ENCODE assay signal across 9 mouse cellular contexts in genomic region chr10:37077741-37078140, GRCm38 (mm10).
DNase-seq lines count a peak whose midpoint lies in the region; ATAC-seq and TF ChIP-seq lines count a peak whose summit lies in the region.
"Had no signal": no experiment of that assay in that cellular context is flagged by ENCODE, and none has a peak within 500 bp of the region (broad histone marks: within the 10 kb centered on the region; RNA-seq: fewer than 3 reads in every experiment).

No protein-coding gene starts in this region.

- intact Hi-C loops in gastrocnemius, adult 2 months (cut with DNase I) = no loop called here

- ATAC-seq in liver, postnatal 0 days = no peak
- no peak for ATAC-seq in liver, embryonic 11.5 days (replicated peaks; ENCODE audit: low FRiP score)
- peak; percentile 44 for ATAC-seq in hindbrain, embryonic 12.5 days (ENCODE audit: low FRiP score)
- ATAC-seq in midbrain, embryonic 15.5 days (replicated peaks) = 0 out of 2 replicates have a peak, but pooled peaks have one; percentile 41

- H3K9ac ChIP-seq in liver, postnatal 0 days (replicated peaks) = no peak overlapping the region
- H3K9ac ChIP-seq in liver, embryonic 11.5 days (ENCODE audit: low read depth, low read length) = no peak overlapping the region
- no peak overlapping the region for H3K9ac ChIP-seq in hindbrain, embryonic 12.5 days
- no peak overlapping the region for H3K9ac ChIP-seq in midbrain, embryonic 15.5 days

- 89% methylated on average over 2 of the region's 2 CpGs for WGBS in liver, postnatal 0 days (ENCODE audit: insufficient replicate concordance)
- 66% methylated on average over 2 of the region's 2 CpGs for WGBS in liver, embryonic 11.5 days
- 86% methylated on average over 2 of the region's 2 CpGs for WGBS in hindbrain, embryonic 12.5 days
- 81% methylated on average over 2 of the region's 2 CpGs for WGBS in midbrain, embryonic 15.5 days

- H3K36me3 ChIP-seq in liver, postnatal 0 days (replicated peaks; ENCODE audit: insufficient read depth, low read length) = no peaks in the 10 kb centered on the region
- no peaks in the 10 kb centered on the region for H3K36me3 ChIP-seq in liver, embryonic 11.5 days (ENCODE audit: control insufficient read depth, insufficient read depth, low read length)
- no peaks in the 10 kb centered on the region for H3K36me3 ChIP-seq in hindbrain, embryonic 12.5 days
- no peaks in the 10 kb centered on the region for H3K36me3 ChIP-seq in midbrain, embryonic 15.5 days (replicated peaks)

- H3K9me3 ChIP-seq in liver, postnatal 0 days (ENCODE audit: low read length) = no peaks in the 10 kb centered on the region
- no peaks in the 10 kb centered on the region for H3K9me3 ChIP-seq in liver, embryonic 11.5 days (ENCODE audit: control insufficient read depth, low read length)
- no peaks in the 10 kb centered on the region for H3K9me3 ChIP-seq in hindbrain, embryonic 12.5 days (replicated peaks)
- no peaks in the 10 kb centered on the region for H3K9me3 ChIP-seq in midbrain, embryonic 15.5 days

- no peak for DNase-seq in gastrocnemius, adult 2 months
- DNase-seq in gastrocnemius, adult 8-10 months (ENCODE audit: low spot score in 2 of 2) = no peak
- DNase-seq in liver, postnatal 0 days = no peak
- no peak for DNase-seq in liver, embryonic 11.5 days (ENCODE audit: low spot score)
- no peak for DNase-seq in urinary bladder, adult 2 months (ENCODE audit: low spot score)
- DNase-seq in ovary, postnatal 10 days (ENCODE audit: low spot score) = no peak

- H3K27me3 ChIP-seq in liver, postnatal 0 days (ENCODE audit: insufficient read depth, low read length) = no peaks in the 10 kb centered on the region
- H3K27me3 ChIP-seq in liver, embryonic 11.5 days (replicated peaks; ENCODE audit: control insufficient read depth, insufficient read depth, low read length) = no peaks in the 10 kb centered on the region
- H3K27me3 ChIP-seq in hindbrain, embryonic 12.5 days = no peaks in the 10 kb centered on the region
- H3K27me3 ChIP-seq in midbrain, embryonic 15.5 days (replicated peaks) = no peaks in the 10 kb centered on the region
- H3K27me3 ChIP-seq: Patski had no signal

- peak overlapping the region; percentile 83 for H3K27ac ChIP-seq in gastrocnemius, adult 2 months
- peak overlapping the region; percentile 22; the same call in 1 of the 2 replicates for H3K27ac ChIP-seq in liver, postnatal 0 days (ENCODE audit: low read depth)
- no peak overlapping the region for H3K27ac ChIP-seq in liver, embryonic 11.5 days (ENCODE audit: low read depth, low read length)
- peak overlapping the region; percentile 67 for H3K27ac ChIP-seq in hindbrain, embryonic 12.5 days
- no peak overlapping the region for H3K27ac ChIP-seq in midbrain, embryonic 15.5 days

- no peak for TF ChIP-seq EP300 in liver, postnatal 0 days (IDR thresholded peaks at IDR 0.05; ENCODE audit: low read depth)

- TF ChIP-seq CTCF in gastrocnemius, adult 2 months (IDR thresholded peaks at IDR 0.05) = no peak
- no peak for TF ChIP-seq CTCF in liver, postnatal 0 days (IDR thresholded peaks at IDR 0.05; ENCODE audit: low read depth)

- no peak overlapping the region for H3K4me2 ChIP-seq in liver, postnatal 0 days (ENCODE audit: low read depth, low read length)
- H3K4me2 ChIP-seq in liver, embryonic 11.5 days = no peak overlapping the region
- H3K4me2 ChIP-seq in hindbrain, embryonic 12.5 days (replicated peaks) = no peak overlapping the region
- H3K4me2 ChIP-seq in midbrain, embryonic 15.5 days = no peak overlapping the region

- H3K4me1 ChIP-seq in liver, postnatal 0 days (ENCODE audit: insufficient read depth) = no peaks in the 10 kb centered on the region
- H3K4me1 ChIP-seq in liver, embryonic 11.5 days (replicated peaks; ENCODE audit: control insufficient read depth, insufficient read depth, low read length) = no peaks in the 10 kb centered on the region
- peaks cover 17% of the 10 kb centered on the region for H3K4me1 ChIP-seq in hindbrain, embryonic 12.5 days
- peaks cover 14% of the 10 kb centered on the region for H3K4me1 ChIP-seq in midbrain, embryonic 15.5 days

- H3K4me3 ChIP-seq in gastrocnemius, adult 2 months = no peak overlapping the region
- H3K4me3 ChIP-seq in liver, postnatal 0 days (ENCODE audit: low read depth, low read length) = no peak overlapping the region
- no peak overlapping the region for H3K4me3 ChIP-seq in liver, embryonic 11.5 days (ENCODE audit: low read depth, low read length)
- no peak overlapping the region for H3K4me3 ChIP-seq in hindbrain, embryonic 12.5 days
- H3K4me3 ChIP-seq in midbrain, embryonic 15.5 days = no peak overlapping the region

Comparison
In these comparisons a context has a peak if more than half of its experiments do, and no peak if none do; other contexts are left out.
1. H3K27ac ChIP-seq: peak in gastrocnemius, adult 2 months (single experiment), liver, postnatal 0 days (single experiment) and hindbrain, embryonic 12.5 days (single experiment); none in liver, embryonic 11.5 days (single experiment) and midbrain, embryonic 15.5 days (single experiment).
2. ATAC-seq: peak in hindbrain, embryonic 12.5 days (single experiment) and midbrain, embryonic 15.5 days (single experiment); none in liver, postnatal 0 days (single experiment) and liver, embryonic 11.5 days (single experiment).